Mouse (Mus musculus) hindbrain, embryonic 16.5 days (tissue): Measurements from ENCODE around the gene Dlx3. TPM values are rescaled to one million over a fixed set of nuclear protein-coding genes. Genes with fewer than 3 reads are reported as not detected.
A peak's percentile ranks its signal among the peaks of the same experiment; 100 is the strongest.

Source experiments
- ATAC-seq: fragments of 200-750 bp; cut with Nextera tagmentation; 2 replicates; pipeline ENCODE4 v1.8.0; 2017; ENCODE audit warnings: moderate TSS enrichment, moderate library complexity
- H3K27ac ChIP-seq: fragments of 300-500 bp; sonication (generic); 2 replicates; pipeline ENCODE4 v1.5.1; 2014; ENCODE audit warnings: low read depth, mild to moderate bottlenecking, control low read depth, low read length, moderate library complexity
- H3K27me3 ChIP-seq: fragments of 300-500 bp; sonication (generic); replicated peaks from 2 replicates; pipeline ENCODE4 v1.6.1; 2014; ENCODE audit warnings: low read length; ENCODE audit not compliant: control insufficient read depth, insufficient read depth
- H3K36me3 ChIP-seq: fragments of 300-500 bp; sonication (generic); 2 replicates; pipeline ENCODE4 v1.6.1; 2014; ENCODE audit warnings: mild to moderate bottlenecking, low read length, moderate library complexity, mixed read lengths; ENCODE audit not compliant: control insufficient read depth, insufficient read depth
- H3K4me1 ChIP-seq: fragments of 300-500 bp; sonication (generic); 2 replicates; pipeline ENCODE4 v1.6.1; 2014; ENCODE audit warnings: low read depth, low read length; ENCODE audit not compliant: control insufficient read depth, insufficient read depth
- H3K4me2 ChIP-seq: fragments of 300-500 bp; sonication (generic); 2 replicates; pipeline ENCODE4 v1.6.1; 2014; ENCODE audit warnings: mild to moderate bottlenecking, low read length, control low read depth, moderate library complexity
- H3K4me3 ChIP-seq: fragments of 300-500 bp; sonication (generic); 2 replicates; pipeline ENCODE4 v1.5.1; 2014; ENCODE audit warnings: mild to moderate bottlenecking, low read length, control low read depth, moderate library complexity
- H3K9ac ChIP-seq: fragments of 300-500 bp; sonication (generic); 2 replicates; pipeline ENCODE4 v1.6.1; 2014; ENCODE audit warnings: low read depth, mild to moderate bottlenecking, control low read depth, low read length, moderate library complexity
- H3K9me3 ChIP-seq: fragments of 300-500 bp; sonication (generic); 2 replicates; pipeline ENCODE4 v1.6.1; 2014; ENCODE audit warnings: mild to moderate bottlenecking, low read length, moderate library complexity; ENCODE audit not compliant: control insufficient read depth
- WGBS: fragments of 180-500 bp; shearing (Covaris S2); extraction: QIAGEN DNeasy Blood & Tissue Kit; methylation state at CpG from one replicate; pipeline ENCODE4 v1.1.7; 2014; 5-methylcytosine and 5-hydroxymethylcytosine counted together
- polyA plus RNA-seq: library from polyadenylated mRNA; unstranded; fragments of >200 nt; fragmentation: Nextera tagmentation; extraction: Ambion mirVana; gene quantifications from 2 replicates; pipeline ENCODE4 v1.2.1, GENCODE M21; 2015

The Dlx3 gene
- polyA plus RNA-seq, 1 experiment from 2014 or later = 0.19 TPM

GRCm38 (mm10) chr11:95144946-95145483 is 25.1 kb downstream of the Dlx3 start:
- ATAC-seq = no peak
- H3K4me2 ChIP-seq = peak overlapping the region; percentile 63
- peaks cover 19% of the 10 kb centered on the region for H3K4me1 ChIP-seq
- WGBS = under 1% methylated on average over 34 of the region's 34 CpGs
- H3K9me3 ChIP-seq = no peaks in the 10 kb centered on the region
- no peaks in the 10 kb centered on the region for H3K36me3 ChIP-seq
- peaks cover 78% of the 10 kb centered on the region for H3K27me3 ChIP-seq
- H3K4me3 ChIP-seq = peak overlapping the region; percentile 36
- no peak overlapping the region for H3K27ac ChIP-seq
- H3K9ac ChIP-seq = no peak overlapping the region

GRCm38 (mm10) chr11:95145851-95146403 is 26.0 kb downstream of the Dlx3 start, which contains the start of gene Dlx4:
TSS of gene Dlx4 (minus strand) at chr11:95146263.
- H3K4me1 ChIP-seq = peaks cover 19% of the 10 kb centered on the region
- no peak within 1 kb of the TSS for H3K27ac ChIP-seq
- no peaks in the 10 kb centered on the region for H3K9me3 ChIP-seq
- peak within 1 kb of the TSS; percentile 38 for H3K9ac ChIP-seq
- peak within 1 kb of the TSS; percentile 36 for H3K4me3 ChIP-seq
- peak within 1 kb of the TSS; percentile 63 for H3K4me2 ChIP-seq
- WGBS = 0% methylated on average over 45 of the region's 48 CpGs
- peaks cover 70% of the 10 kb centered on the region for H3K27me3 ChIP-seq
- ATAC-seq = no peak; the same call in 1 of the 2 replicates
- no peaks in the 10 kb centered on the region for H3K36me3 ChIP-seq

- WGBS = 1% methylated on average over 9 of the region's 9 CpGs
- Histone ChIP-seq H3K4me3 (no peak overlapping the region), H3K36me3 (no peaks in the 10 kb centered on the region), H3K9ac (no peak overlapping the region), H3K27me3 (peaks cover 71% of the 10 kb centered on the region), H3K27ac (no peak overlapping the region), H3K9me3 (no peaks in the 10 kb centered on the region), H3K4me1 (peaks cover 13% of the 10 kb centered on the region), H3K4me2 (no peak overlapping the region)
- no peak for ATAC-seq
Observed at GRCm38 (mm10) chr11:95148754-95149153, 28.8 kb downstream of the Dlx3 start.

GRCm38 (mm10) chr11:95149462-95150268 is 29.7 kb downstream of the Dlx3 start:
- no peaks in the 10 kb centered on the region for H3K36me3 ChIP-seq
- WGBS = 1% methylated on average over 27 of the region's 27 CpGs
- no peak overlapping the region for H3K27ac ChIP-seq
- H3K9ac ChIP-seq = no peak overlapping the region
- peaks cover 63% of the 10 kb centered on the region for H3K27me3 ChIP-seq
- H3K4me3 ChIP-seq = no peak overlapping the region
- H3K9me3 ChIP-seq = no peaks in the 10 kb centered on the region
- H3K4me2 ChIP-seq = no peak overlapping the region
- ATAC-seq = no peak
- peaks cover 13% of the 10 kb centered on the region for H3K4me1 ChIP-seq

- Histone ChIP-seq H3K9ac (no peak overlapping the region), H3K4me3 (0 out of 2 replicates have a peak overlapping the region, but pooled peaks have one; percentile 2), H3K36me3 (no peaks in the 10 kb centered on the region), H3K9me3 (no peaks in the 10 kb centered on the region), H3K27ac (no peak overlapping the region), H3K4me2 (peak overlapping the region; percentile 6; the same call in 1 of the 2 replicates), H3K27me3 (peaks cover 58% of the 10 kb centered on the region), H3K4me1 (peaks cover 8% of the 10 kb centered on the region)
- no peak for ATAC-seq
- WGBS = 1% methylated on average over 33 of the region's 33 CpGs
Observed at GRCm38 (mm10) chr11:95150269-95151049, 30.5 kb downstream of the Dlx3 start.

- Histone ChIP-seq H3K9ac (no peak overlapping the region), H3K27me3 (peaks cover 33% of the 10 kb centered on the region), H3K4me1 (no peaks in the 10 kb centered on the region; the same call in 1 of the 2 replicates), H3K4me2 (no peak overlapping the region), H3K27ac (no peak overlapping the region), H3K9me3 (no peaks in the 10 kb centered on the region), H3K36me3 (no peaks in the 10 kb centered on the region), H3K4me3 (no peak overlapping the region)
- no peak for ATAC-seq
- 27% methylated on average over 5 of the region's 5 CpGs for WGBS
Observed at GRCm38 (mm10) chr11:95153116-95153515, 33.2 kb downstream of the Dlx3 start.

- no peaks in the 10 kb centered on the region for H3K36me3 ChIP-seq
- ATAC-seq = no peak
- H3K4me2 ChIP-seq = no peak overlapping the region
- no peaks in the 10 kb centered on the region for H3K9me3 ChIP-seq
- H3K4me1 ChIP-seq = no peaks in the 10 kb centered on the region; the same call in 1 of the 2 replicates
- no peak overlapping the region for H3K9ac ChIP-seq
- no peak overlapping the region for H3K4me3 ChIP-seq
- peaks cover 27% of the 10 kb centered on the region for H3K27me3 ChIP-seq
- no peak overlapping the region for H3K27ac ChIP-seq
- 77% methylated on average over 5 of the region's 5 CpGs for WGBS
Observed at GRCm38 (mm10) chr11:95153681-95154080, 33.8 kb downstream of the Dlx3 start.

GRCm38 (mm10) chr11:95155511-95155910 is 35.6 kb downstream of the Dlx3 start:
- Histone ChIP-seq H3K27me3 (peaks cover 26% of the 10 kb centered on the region), H3K9me3 (no peaks in the 10 kb centered on the region), H3K9ac (no peak overlapping the region), H3K27ac (no peak overlapping the region), H3K4me1 (no peaks in the 10 kb centered on the region), H3K4me2 (no peak overlapping the region), H3K36me3 (no peaks in the 10 kb centered on the region), H3K4me3 (no peak overlapping the region)
- no peak for ATAC-seq
- 78% methylated on average over 2 of the region's 2 CpGs for WGBS
